9 mouse cellular contexts compared by ENCODE assay signal in the genomic region with DNA sequence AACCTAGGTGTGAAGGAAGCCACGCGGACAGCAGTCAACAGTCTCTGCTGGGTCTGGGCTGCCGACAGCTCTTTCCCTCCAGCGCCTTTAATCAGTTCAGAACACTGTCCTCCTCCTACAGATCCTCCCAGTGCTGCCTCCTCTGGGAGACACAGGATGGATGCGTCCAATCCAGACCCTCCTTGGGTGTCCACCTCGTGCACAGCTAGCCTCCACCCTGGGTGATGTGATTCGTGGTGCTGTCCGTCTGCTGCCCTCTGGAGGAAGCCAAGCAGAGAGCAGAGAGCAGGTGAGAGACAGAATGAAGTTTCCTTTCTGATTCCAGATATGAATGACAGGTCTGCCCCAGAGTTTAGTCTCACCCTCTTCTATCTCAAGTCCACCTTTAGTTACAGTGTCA. TPM values are rescaled to one million over a fixed set of nuclear protein-coding genes. Genes with fewer than 3 reads are reported as not detected.
A peak's percentile ranks its signal among the peaks of the same experiment; 100 is the strongest.
DNase-seq lines count a peak whose midpoint lies in the region; ATAC-seq and TF ChIP-seq lines count a peak whose summit lies in the region.
"Had no signal": no experiment of that assay in that cellular context is flagged by ENCODE, and none has a peak within 500 bp of the region (broad histone marks: within the 10 kb centered on the region; RNA-seq: fewer than 3 reads in every experiment).

No protein-coding gene starts in this region.

- H3K4me2 ChIP-seq in lung, postnatal 0 days (replicated peaks; ENCODE audit: low read depth, low read length), result no peak overlapping the region
- no peak overlapping the region for H3K4me2 ChIP-seq in stomach, embryonic 16.5 days (ENCODE audit: low read depth, low read length)
- no peak overlapping the region for H3K4me2 ChIP-seq in forebrain, embryonic 13.5 days
- H3K4me2 ChIP-seq: heart, embryonic 13.5 days had no signal

- DNase-seq in heart, adult 11 months, result peak; percentile 89
- no peak for DNase-seq in heart, postnatal 25 days (ENCODE audit: low spot score)
- DNase-seq in cerebellum, postnatal 36 days, result peak; percentile 14 to 16
- DNase-seq in induced T-regulatory cell, adult 2 months (ENCODE audit: low read depth), result peak; percentile 6
- peak; percentile 45 for DNase-seq in lung, postnatal 0 days (ENCODE audit: low spot score)

- H3K36me3 ChIP-seq in C2C12 (ENCODE audit: control insufficient read depth, insufficient read depth), result no peaks in the 10 kb centered on the region
- H3K36me3 ChIP-seq in lung, postnatal 0 days (ENCODE audit: insufficient read depth, low read length), result no peaks in the 10 kb centered on the region
- H3K36me3 ChIP-seq in stomach, embryonic 16.5 days (ENCODE audit: control insufficient read depth, insufficient read depth, low read length), result no peaks in the 10 kb centered on the region
- no peaks in the 10 kb centered on the region for H3K36me3 ChIP-seq in forebrain, embryonic 13.5 days (ENCODE audit: poor library complexity, severe bottlenecking)
- H3K36me3 ChIP-seq: heart, embryonic 13.5 days had no signal

- no peak for TF ChIP-seq EP300 in lung, postnatal 0 days (IDR thresholded peaks at IDR 0.05)

- no peaks in the 10 kb centered on the region for H3K9me3 ChIP-seq in lung, postnatal 0 days (ENCODE audit: low read length)
- H3K9me3 ChIP-seq in stomach, embryonic 16.5 days (replicated peaks; ENCODE audit: control insufficient read depth, low read length), result no peaks in the 10 kb centered on the region
- no peaks in the 10 kb centered on the region for H3K9me3 ChIP-seq in forebrain, embryonic 13.5 days (replicated peaks)
- H3K9me3 ChIP-seq: heart, embryonic 13.5 days had no signal

- no peak overlapping the region for H3K27ac ChIP-seq in lung, postnatal 0 days (ENCODE audit: low read length)
- H3K27ac ChIP-seq in stomach, embryonic 16.5 days (ENCODE audit: low read length), result no peak overlapping the region
- H3K27ac ChIP-seq in forebrain, embryonic 13.5 days, result no peak overlapping the region
- H3K27ac ChIP-seq: heart, embryonic 13.5 days had no signal

- no peak overlapping the region for H3K4me3 ChIP-seq in C2C12 (ENCODE audit: insufficient read depth, poor library complexity, severe bottlenecking)
- H3K4me3 ChIP-seq in lung, postnatal 0 days (ENCODE audit: low read depth, low read length), result no peak overlapping the region
- H3K4me3 ChIP-seq in stomach, embryonic 16.5 days (replicated peaks; ENCODE audit: low read length), result no peak overlapping the region
- H3K4me3 ChIP-seq in forebrain, embryonic 13.5 days, result no peak overlapping the region
- H3K4me3 ChIP-seq: heart, embryonic 13.5 days had no signal

- peak; percentile 54 for ATAC-seq in lung, postnatal 0 days
- peak; percentile 64; the same call in 1 of the 2 replicates for ATAC-seq in stomach, embryonic 16.5 days (ENCODE audit: insufficient read depth, low FRiP score)
- ATAC-seq in forebrain, embryonic 13.5 days, result no peak

- intact Hi-C loops in heart, postnatal 25 days (cut with DNase I), result no loop called here

- no peak overlapping the region for H3ac ChIP-seq in C2C12 (ENCODE audit: control insufficient read depth, insufficient read length, low read depth)

- H3K9ac ChIP-seq in lung, postnatal 0 days (replicated peaks; ENCODE audit: low read depth), result no peak overlapping the region
- H3K9ac ChIP-seq in stomach, embryonic 16.5 days (ENCODE audit: low read length), result no peak overlapping the region; the same call in 1 of the 2 replicates
- H3K9ac ChIP-seq in forebrain, embryonic 13.5 days, result no peak overlapping the region
- H3K9ac ChIP-seq: heart, embryonic 13.5 days had no signal

- H3K27me3 ChIP-seq in C2C12 (ENCODE audit: control insufficient read depth, insufficient read depth, insufficient read length), result no peaks in the 10 kb centered on the region
- H3K27me3 ChIP-seq in lung, postnatal 0 days (replicated peaks; ENCODE audit: insufficient read depth, low read length), result no peaks in the 10 kb centered on the region
- no peaks in the 10 kb centered on the region for H3K27me3 ChIP-seq in stomach, embryonic 16.5 days (ENCODE audit: control insufficient read depth, insufficient read depth, low read length)
- H3K27me3 ChIP-seq in forebrain, embryonic 13.5 days, result no peaks in the 10 kb centered on the region

- TF ChIP-seq CTCF in C2C12 (IDR thresholded peaks at IDR 0.05; ENCODE audit: control insufficient read depth, insufficient read depth, insufficient read length), result peak; percentile 14
- peak; percentile 79 for TF ChIP-seq CTCF in lung, postnatal 0 days (IDR thresholded peaks at IDR 0.05)

- no peaks in the 10 kb centered on the region for H3K4me1 ChIP-seq in lung, postnatal 0 days (ENCODE audit: insufficient read depth, low read depth, low read length)
- H3K4me1 ChIP-seq in stomach, embryonic 16.5 days (ENCODE audit: control insufficient read depth, insufficient read depth, low read length), result no peaks in the 10 kb centered on the region
- peaks cover 3% of the 10 kb centered on the region; the same call in 1 of the 2 replicates for H3K4me1 ChIP-seq in forebrain, embryonic 13.5 days
- H3K4me1 ChIP-seq: heart, embryonic 13.5 days had no signal

- WGBS in lung, postnatal 0 days, result 28% methylated on average over 8 of the region's 8 CpGs
- 32% methylated on average over 8 of the region's 8 CpGs for WGBS in stomach, embryonic 16.5 days
- 36% methylated on average over 8 of the region's 8 CpGs for WGBS in forebrain, embryonic 13.5 days

- no peaks in the 10 kb centered on the region for H3K79me3 ChIP-seq in C2C12 (ENCODE audit: low read depth)

- H3K79me2 ChIP-seq in C2C12 (ENCODE audit: control insufficient read depth, insufficient read depth), result no peaks in the 10 kb centered on the region

TF ChIP-seq in C2C12, 6 proteins besides CTCF, POLR2A, EP300 and RAD21:
- TF ChIP-seq MAX (IDR thresholded peaks at IDR 0.05), result no peak
- no peak for TF ChIP-seq MYOD1 (IDR thresholded peaks at IDR 0.05; ENCODE audit: control insufficient read depth, insufficient read length, low read depth)
- TF ChIP-seq CEBPB (IDR thresholded peaks at IDR 0.05; ENCODE audit: low read depth), result no peak
- no peak for TF ChIP-seq MYOG (IDR thresholded peaks at IDR 0.05; ENCODE audit: control insufficient read depth, extremely low read depth, insufficient read length)
- TF ChIP-seq USF1 (IDR thresholded peaks at IDR 0.05; ENCODE audit: low read depth), result no peak
- no peak for TF ChIP-seq FOSL1 (IDR thresholded peaks at IDR 0.05; ENCODE audit: insufficient read depth, low read length, poor library complexity, severe bottlenecking)

RNA-seq across cellular contexts. Expression of a gene that starts 6.1 kb away (rescaled TPM):
- 10 to 100 TPM; 55.9 to 70.0 TPM for total RNA-seq in heart, postnatal 25 days (2021)
- 38.6 TPM for polyA plus RNA-seq in C2C12 (2012; fragmentation: generic; extraction: Trizol)
- polyA plus RNA-seq in lung, postnatal 0 days (2015; fragmentation: Nextera tagmentation; extraction: Ambion mirVana), result 62.4 and 62.8 TPM in 2 replicates
- polyA plus RNA-seq in stomach, embryonic 16.5 days (2015; fragmentation: Nextera tagmentation; extraction: Ambion mirVana), result 144 and 162 TPM in 2 replicates
- polyA plus RNA-seq in forebrain, embryonic 13.5 days (2015; fragmentation: Nextera tagmentation; extraction: Ambion mirVana), result 2.2 and 2.3 TPM in 2 replicates

Comparison
In these comparisons a context has a peak if more than half of its experiments do, and no peak if none do; other contexts are left out.
1. RNA of a gene that starts 6.1 kb away (polyA plus RNA-seq): 144 to 162 TPM in stomach, embryonic 16.5 days, 62.4 to 62.8 TPM in lung, postnatal 0 days and 38.6 TPM in C2C12 (single experiment); 2.2 to 2.3 TPM in forebrain, embryonic 13.5 days; every median in the first group is over 10 times any median in the second.